Mouse (Mus musculus): ENCODE measurements at regions not wholly inside any gene's neighbourhood (a gene's known extent, or its start where the extent isn't known, plus 50 kb on each side); places are given as distances from the start of the nearest gene placed in this dataset.
"Not testable (repeated sequence)": the region's sequence is repeated elsewhere in the genome, so short reads cannot be mapped to it uniquely, and the experiment has no call there.

DNA sequence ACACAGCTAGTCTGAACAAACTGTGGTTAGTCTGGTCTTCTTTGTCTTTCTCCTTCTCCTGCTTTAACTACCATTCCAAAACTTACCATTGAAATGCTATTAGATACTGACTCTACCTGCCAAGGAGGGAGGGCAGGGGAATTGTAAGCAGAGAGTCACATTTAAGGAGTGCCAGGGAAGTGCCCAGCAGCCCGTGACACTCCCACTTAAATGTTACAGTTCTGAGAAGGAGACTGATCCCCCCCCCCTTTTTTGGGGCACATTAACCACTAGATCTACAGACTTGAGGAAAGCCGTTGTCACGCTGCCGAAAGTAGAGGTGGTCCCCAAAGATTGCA lies 166.9 kb upstream of the Rgma start:
- no peak for DNase-seq

DNA sequence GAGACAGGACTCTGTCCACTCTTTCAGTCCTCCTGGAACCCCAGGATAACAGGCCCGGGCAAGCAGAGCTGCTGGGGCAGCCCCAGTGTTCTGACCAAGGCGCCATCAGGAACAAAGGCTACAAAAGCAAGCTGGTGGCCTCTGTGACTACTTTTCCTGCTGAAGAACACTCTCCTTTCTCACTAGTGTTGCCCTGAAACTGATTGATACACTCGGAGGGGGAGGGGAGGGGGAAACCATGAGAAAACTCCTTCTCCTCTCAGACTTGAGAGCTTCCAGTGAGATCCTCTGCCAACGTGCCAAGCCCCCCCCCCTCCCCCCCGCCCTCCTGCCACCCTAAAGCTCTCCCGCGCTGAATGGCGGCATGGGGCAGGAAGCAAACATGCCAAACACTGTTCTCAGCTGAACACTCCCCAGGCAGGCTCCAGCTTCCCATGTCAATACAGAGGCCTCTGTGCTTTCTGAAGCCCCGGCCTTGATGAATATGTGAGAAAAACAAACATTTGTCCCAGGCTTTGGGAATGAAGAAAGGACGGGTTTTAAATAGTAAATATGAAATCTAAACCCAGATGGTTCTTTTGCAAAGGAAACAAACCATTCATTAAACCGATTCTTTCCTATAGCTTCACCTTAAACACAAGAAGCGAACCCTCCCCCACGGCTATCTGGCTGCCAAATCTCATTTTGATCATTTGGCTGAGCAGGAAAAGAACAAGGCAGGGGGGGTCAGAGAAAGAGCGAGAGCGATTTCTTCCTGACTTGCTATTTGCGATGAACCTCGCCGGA lies 166.3 kb upstream of the Rgma start:
- DNase-seq: no peak

DNA sequence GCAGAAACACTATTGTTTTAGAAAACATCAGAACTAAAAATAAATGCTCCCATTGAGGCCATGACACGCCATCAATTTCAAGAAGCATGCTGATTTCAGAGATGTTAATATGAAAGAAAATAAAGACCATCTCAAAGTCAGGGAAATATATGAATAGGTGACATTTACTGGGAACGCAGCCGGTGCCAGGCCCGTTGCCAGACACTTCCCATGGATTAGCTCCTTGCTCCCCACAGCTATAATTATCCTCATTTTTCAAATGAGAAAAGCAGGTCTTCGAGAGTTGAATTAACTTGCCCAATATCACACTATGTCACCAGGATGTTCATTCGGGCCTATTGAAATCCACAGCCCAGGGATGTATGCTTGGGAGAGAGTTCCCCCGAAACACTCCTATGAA lies 165.2 kb upstream of the Rgma start:
- no peak for DNase-seq

DNA sequence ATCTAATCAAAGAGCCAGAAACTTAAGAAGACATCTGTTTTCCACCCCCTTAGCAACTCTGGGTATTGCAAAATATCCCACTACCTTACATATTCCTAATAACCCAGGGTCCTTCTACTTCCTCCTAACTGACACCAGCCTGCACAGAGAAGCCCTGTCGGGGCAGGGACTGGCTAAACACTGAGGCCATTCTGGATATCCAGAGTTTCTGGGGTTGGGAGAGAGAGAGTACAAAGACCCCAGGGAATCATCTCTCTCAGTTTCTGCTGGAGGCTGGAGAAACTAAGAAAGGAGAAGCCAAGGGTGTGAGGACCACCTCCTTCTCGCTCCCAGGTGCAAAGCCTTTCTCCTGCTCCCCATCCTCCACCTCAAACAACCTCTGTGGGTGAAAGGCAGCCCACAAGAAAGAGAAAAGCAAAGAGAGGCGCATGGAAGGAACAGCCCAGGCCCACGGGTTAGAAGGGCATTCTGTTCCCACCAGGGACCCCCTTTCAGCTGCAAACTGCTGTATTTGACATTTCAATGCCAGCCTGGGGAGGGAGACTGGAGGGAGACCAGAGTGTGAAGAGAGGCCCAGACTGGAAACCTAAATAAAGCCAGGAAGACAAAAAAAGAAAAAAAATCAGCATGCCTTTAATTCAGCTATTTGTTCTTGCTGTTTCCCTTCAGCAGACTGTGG lies 152.9 kb upstream of the Rgma start:
- no peak for DNase-seq

DNA sequence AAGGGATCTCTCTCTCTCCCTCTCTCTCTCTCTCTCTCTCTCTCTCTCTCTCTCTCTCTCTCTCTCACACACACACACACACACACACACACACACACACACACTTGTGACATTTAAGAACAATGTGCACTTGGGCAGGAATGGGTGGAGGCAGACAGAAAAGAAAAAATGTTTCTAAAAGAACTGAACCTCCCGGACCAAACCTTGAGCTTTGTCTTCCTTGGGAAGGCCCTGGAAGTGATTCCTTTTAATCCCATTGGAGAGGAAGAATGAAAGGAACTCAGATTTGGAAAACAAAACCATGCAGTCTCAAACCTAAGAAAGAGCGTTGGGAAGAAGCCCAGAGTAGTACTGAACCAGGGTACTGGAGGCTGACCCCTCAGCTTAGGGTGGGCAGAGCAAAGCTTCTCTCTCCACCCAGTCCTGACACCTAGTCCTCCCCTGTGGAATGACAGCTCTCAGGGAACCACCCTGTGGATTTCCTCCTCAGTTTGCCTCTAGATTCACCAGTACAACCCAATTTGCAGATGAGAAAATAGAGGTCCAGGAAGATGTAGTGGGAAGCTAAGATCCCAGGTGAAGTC lies 152.3 kb upstream of the Rgma start:
- DNase-seq: no peak

DNA sequence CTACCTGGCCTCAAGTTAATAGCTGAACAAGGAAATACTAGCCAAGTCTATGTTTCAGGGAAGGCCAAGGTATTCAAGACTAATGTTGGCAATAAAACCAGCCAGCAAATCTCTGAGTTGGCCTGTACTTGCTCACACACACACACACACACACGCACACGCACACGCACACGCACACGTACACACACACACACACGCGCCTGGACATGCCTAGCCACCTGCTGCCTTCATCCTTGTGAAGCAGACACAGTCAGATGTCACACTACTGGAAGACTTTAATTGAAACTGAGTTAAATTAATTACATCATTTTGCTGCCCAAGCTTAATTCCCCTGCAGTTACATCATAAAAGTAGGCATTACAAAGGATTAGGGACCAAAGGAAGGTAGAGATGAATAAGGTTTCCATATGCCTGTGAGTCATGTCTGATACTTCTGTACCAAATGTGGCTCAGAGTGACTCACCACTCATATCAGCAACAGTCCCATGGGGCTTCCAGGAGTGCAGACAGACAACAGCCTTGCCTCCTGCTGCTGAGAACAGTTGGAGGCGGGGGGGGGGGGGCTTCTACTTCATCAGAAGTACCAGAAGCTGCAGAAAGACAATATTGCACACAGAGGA lies 141.7 kb upstream of the Rgma start:
- DNase-seq: no peak

DNA sequence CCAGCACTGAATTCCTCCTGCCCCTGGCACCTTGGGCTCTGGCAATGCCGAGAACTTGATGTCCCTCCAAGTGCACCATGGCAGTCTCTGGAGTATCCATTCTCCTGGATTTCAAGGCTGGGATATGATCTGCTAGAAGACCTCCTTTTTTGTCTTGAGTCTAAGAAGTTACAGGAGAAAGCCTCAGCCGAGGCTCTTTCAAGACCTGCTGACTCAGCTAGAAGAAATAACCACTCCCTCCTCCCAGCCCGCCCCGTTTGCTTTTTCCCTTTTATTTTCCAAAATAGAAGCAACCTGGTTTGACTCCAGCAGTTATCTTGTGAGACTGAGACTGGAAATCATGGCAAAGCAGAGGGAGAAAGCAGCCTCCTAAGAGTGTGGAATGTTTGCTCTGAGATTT lies 136.8 kb upstream of the Rgma start:
- DNase-seq: no peak

DNA sequence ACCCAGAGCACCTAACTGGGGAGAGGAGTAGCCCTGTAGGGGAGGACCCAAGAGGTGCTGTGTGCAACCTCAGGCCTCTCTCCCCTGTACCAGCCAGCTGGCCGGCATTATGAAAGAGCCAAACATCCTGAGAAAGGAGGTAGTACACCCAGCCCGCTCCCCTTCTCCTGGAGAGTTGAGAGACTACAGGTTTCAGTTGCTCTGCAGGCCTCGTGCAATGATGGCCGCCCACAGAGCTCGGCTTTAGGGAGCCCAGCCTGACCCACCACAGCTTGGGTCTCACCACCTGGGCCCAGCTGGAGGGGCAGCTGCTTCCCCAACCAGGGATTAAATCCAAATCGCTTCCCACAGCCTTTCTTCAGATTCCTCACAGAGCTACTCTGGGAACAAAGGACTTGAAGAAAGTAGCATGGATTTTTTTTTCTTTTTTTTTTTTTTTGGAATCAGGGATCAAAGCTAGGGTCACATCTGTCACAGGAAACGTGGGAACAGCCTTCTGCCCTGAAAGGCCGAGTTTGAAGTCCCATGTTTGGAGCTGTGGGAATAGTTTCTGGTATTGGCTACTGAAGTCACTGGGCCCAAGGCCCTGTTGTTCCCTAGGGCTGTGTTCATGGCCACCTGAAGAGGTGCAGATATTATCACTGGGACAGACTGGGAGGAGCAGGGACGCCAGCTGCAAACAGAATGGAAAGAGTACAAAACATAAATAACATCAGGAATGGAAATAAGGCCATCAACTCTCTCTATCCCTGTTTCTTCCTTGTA lies 131.5 kb upstream of the Rgma start:
- DNase-seq: no peak

DNA sequence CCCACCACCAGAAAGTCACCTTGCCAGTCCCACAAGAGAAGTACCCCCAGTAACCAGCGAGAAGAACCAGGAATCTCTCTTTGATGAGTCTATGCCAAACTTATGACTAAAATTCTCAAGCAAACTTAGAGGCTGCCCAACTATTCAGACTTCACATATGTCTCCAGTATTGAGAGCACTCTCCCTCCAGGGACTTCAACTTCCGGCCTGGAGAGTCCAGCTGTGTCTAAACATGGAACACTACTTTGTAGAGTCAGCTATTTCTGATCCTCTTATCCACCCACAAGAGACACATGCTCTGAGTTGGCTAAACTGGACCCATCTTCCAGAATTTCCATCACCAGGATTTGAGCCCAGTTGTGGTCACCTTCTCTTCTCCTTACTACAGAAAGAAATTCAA lies 129.9 kb upstream of the Rgma start:
- DNase-seq: no peak

DNA sequence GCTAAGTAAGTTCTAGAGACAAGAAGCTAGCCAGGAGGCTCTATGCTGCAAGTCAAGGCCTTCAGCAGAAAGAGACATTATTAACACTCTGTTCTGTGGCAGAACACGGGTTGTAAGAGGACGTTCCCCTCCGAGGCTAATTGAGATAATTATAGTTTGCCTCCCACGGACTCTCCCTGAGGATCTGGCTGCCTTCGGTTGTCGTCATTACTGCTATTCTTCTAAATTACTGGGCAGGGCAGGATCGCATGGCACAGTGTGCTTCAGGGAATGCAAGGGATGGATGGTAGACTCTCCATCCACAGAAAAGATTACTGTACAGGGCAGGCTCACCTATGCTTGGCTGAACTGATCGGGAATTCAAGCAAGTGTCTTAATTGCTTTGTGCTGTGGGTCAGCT lies 124.7 kb upstream of the Rgma start:
- DNase-seq: no peak

DNA sequence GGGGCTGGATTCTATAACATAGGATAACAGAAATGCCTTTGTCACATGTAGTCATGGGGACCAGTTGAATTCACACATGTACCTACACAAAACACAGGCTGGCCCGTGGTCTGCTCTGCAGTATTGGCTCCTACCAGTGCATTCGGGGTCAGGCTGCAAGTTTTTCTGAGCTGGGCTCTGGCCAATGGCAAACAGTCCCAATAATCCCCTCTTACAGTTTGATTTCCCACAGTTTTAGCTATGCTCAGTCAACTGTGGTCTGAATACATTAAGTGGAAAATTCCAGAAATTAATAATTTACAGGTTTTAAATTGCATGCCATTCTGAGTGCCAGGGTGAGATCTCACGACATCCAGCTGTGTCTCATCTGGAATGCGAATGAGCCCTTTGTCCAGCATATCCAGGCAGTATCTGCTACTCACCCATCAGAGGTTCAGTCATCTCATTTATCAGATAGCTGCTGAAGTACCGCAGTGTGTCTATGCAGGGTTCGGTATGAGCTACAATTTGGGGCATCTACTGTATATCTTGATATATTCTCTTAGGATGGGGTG lies 124.0 kb upstream of the Rgma start:
- DNase-seq: no peak

DNA sequence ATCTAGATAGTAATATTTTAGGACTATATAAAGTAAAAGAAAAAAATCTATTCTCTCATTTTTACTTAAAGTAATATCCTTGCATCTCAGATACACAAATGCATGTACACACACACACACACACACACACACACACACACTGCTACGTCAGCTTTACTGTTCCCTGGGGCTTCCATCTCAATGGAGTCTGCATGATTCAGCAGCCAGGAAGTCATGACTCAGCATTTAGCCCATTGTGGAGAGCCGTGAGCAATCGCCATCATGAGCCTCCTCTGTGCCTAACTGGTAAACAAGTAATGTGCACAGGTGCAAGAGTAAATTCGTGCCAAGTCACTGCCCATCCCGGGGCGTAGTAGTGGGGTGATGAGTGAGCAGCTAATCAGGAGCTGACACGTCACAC lies 120.3 kb upstream of the Rgma start:
- DNase-seq: not testable (repeated sequence)

DNA sequence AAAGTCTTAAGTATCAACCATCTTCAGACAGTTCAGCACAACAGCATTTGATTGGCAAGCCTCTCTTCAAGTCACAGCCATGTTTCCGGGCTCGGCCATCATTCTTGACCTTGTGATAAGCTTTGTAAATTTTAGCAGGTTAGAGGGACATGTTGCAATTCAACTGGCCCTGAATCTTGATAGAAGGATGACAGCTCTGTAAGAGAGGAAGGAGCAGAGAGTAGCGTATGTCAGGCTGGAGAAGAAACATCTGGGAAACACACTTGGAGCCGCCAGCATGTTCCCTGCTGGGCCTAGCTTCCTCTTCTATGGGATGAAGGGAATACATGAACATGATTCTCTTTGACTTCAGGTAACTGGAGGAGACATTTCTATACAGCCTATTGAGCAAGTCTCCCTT lies 115.2 kb upstream of the Rgma start:
- no peak for DNase-seq

DNA sequence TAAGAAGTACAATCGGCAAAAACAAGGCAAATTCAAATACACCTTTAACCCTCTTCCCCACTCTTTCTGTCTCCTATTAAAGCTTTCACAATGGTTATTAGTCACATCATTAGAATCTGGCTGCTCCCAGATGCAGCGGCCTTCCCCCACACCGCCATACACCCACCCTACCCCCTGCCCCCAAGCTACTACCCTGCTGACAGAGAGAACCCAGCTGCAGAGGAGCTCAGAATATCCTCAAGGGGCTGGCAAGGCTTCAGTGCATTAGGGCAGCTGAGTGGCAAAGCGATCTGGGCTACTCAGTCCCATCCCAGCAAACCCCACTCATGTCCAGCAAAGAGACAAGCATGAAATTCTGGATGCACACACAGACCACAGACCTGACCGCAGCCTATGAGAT lies 113.6 kb upstream of the Rgma start:
- no peak for DNase-seq

DNA sequence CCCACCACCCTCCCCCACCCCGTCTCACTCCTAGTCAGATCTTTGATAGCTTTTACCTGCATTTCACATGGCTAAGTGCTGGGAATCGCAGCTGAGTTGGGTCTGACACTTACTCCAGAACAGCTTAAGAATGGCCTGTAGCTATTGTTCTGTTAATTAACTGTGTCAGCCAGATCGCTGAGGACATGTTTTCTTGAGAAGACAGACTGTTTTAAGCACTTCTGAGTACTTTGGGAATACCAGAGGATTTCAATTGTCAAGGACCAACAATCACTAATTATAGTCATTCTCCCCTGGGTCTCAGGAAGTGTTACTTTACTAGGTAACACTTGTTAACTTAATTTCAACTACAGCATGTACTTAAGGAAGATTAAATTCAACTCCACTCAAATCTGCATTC lies 112.8 kb upstream of the Rgma start:
- DNase-seq: no peak

DNA sequence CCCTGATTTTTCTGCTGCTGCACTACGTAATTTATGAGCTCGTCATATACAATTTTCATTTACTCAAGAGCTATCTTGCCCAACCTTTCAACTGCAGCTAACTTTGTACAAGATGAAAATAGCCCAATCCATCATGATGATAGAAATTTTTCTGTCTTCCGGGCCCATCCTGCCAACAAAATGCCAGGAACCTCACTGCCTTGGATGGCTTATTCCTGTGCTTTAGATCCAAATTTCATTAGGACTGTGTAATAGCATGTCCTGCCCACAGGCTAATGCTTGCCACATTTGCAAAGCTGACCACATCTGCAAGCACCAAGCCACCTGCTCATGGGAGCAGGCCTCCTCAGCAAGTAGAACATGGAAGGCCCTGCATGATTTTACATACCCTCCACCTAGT lies 105.7 kb upstream of the Rgma start:
- DNase-seq: no peak

DNA sequence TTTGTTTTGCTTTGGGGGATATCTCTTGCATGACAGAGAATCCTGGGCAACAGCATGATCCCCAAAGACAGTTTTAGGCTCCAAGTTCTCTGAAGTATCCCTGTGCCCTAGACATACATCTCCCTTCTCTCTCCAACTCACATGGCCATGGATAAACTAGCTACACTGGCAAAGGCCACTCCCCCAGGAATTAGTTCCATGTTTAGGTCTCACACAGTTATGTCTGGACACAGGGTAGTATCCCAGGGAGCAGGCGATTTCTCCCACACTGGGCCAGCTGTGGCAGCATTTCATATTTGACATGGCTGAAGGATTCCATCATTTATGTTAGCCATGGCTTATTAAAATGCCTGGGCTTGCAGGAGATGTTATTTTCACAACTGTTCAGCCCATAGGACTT lies 102.5 kb upstream of the Rgma start:
- DNase-seq: no peak

DNA sequence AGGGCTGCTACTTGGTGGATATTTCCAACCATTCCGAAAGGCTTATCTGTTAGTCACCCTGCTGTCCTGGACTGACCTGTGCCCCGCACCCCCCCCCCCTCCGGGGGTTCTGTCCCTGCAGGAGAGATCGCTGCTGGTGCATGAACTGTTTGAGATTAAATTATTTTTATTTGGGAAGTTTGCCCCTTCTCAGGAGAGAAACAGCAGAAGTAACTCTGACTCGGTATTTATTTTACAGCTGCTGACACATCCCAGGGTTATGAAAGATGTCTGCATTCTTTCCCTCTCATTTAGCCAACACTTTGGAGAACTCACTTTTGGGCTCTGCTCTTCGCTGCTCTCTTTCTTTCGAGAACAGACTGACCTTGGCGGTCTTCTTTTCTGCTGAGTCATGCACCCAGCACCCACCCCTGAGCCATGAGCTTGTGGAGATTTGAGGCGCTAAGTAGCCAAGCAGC lies 99.5 kb upstream of the Rgma start:
- DNase-seq: no peak

DNA sequence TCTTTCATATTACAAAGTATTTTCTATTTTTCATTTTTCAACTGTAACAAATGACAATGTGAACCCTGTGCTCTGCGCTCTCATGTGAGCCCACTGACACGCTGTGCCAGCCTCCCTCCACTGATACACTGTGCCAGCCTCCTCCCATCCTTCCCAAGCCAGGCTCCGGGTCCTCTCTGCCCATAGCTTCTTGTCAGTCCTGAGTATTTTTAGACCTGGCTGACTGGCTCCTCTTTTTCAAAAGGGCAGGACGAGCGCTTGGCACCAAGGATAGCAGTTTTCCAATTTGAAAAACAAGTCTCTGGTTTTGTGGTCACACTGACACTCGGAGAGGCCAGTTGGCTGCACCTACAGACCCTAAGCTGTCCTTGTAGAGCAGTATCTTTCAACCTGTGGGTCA lies 96.7 kb upstream of the Rgma start:
- no peak for DNase-seq

DNA sequence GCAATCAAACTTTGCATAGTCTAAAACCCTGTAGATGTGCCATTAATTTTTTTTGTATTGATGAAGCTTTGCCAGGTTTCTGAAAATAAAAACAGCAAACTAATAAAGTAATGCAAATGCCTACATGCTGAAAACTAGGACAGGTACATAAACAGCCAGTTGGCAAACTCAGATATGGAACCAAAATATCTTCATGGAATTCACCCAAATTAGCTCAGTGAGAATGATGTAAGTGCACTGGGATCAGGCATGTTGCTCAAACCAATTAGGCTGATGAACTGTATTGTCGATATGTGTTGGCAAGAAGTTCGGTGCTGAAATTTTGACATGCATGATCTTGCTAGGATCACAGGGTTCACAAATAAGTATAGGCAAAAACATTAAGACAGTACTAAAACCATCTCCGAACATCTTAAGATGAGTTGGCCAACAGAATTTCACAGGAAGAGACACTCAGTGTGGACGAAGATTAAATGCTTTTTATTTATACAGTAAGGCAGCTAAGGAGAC lies 95.3 kb upstream of the Rgma start:
- no peak for DNase-seq

DNA sequence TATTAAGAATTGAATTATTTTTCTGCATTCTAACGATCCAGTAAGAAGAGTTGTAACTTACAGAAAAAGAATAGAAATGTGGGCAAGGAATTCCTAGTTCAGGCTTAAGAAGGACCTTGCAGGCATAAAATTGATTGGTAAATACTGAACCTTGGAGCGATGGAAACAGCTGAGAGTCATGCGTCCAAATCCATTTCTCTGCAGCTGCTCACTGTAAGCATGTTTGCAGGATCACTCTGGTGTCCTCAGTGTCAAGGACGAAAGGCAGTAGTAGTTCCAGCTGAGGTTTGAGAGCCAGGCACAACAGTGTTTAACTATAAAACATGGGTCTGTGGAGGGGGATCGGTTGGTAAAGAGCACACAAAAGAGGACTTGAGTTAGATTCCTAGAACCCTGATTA lies 89.1 kb upstream of the Rgma start:
- DNase-seq: no peak

DNA sequence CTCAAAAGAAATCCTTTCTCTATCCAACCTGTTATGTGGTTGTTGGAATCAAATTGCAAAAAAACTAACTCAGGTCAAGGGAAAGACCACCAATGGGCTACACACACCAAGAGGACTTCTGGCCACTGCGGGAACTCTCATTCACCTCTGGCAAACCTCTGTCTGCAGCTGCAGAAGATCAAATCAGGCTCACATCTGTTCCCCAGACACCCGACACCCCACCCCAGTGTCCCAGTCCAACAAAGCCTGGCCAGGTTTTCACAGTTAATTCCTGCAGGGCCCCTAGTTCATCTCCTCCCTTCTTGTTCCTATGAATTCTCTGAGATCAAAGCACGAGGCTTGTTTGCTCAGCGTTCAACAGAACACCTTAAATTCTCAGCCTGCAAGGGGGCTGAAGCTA lies 82.0 kb upstream of the Rgma start:
- DNase-seq: no peak

DNA sequence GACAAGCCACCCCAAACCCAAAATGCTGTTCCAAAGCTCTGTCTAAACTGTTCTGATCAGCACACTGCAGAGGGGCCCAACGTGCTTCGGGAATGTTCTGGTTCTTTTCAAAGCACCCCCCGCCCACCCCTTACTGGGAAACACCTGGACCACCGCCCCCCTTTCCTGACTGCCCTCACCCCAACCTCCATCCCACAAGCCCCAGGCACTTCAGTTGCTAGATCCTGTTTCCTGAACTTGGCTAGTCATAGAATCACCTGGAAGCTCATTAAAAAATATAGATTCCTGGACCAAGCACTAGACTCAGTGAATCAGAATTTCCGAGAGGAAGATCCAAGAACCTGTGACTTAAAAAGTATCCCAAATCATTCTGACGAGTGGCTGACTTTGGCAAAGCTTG lies 80.9 kb upstream of the Rgma start:
- no peak for DNase-seq

All from spleen, adult 18-20 months (tissue).